Mouse (Mus musculus): ENCODE measurements around the gene Cdk7.

DNA sequence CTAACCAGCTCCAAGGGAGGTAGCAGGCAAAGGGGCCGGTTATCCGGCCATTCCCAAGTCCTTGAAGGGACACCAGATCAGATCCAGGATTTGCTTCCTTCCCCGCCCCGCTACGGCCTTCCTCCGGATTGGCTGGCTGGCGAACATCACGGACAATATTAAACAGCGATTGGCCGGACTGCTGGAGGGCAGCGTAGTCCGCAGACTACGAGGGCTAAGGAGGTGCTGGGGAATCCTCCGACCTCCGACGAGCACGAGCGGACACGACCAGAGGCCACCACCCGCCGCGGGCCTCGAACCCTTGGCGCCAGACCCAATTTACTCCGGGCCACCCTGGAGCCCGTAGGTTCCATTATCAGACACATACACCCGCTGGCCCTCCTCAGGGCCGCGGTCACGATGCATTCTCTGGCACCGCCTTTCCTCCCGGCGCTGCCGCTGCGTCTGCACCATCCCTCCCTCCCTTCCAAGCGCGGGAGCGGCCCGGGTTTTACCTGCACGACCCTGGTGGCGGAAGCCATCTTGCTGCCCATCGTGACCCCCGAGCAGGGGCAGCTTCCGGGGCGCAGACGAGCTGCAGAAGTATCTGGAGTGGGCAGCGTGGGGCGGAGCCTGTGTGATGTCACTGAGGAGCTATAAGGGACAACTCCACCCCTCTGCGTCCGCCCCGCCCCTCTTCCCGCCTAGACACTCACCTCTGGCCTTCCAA lies 13.5 kb upstream of the Cdk7 start, which contains the start of gene Mrps36:
- TF ChIP-seq CTCF (IDR thresholded peaks at IDR 0.05), result no peak
- TF ChIP-seq EP300 (IDR thresholded peaks at IDR 0.05), result peak; percentile 26; the same call in 1 of the 2 replicates
